Mouse (Mus musculus): ENCODE results near the gene Tmigd3. TPM values are rescaled to one million over a fixed set of nuclear protein-coding genes. Genes with fewer than 3 reads are reported as not detected.
"Not testable (repeated sequence)": the region's sequence is repeated elsewhere in the genome, so short reads cannot be mapped to it uniquely, and the experiment has no call there.

Tmigd3 gene
- total RNA-seq, 2 experiments from 2014 or later = 0.37 to 1.1 TPM

- TF ChIP-seq CTCF (conservative IDR thresholded peaks at IDR 0.05) = no peak
- peak; percentile 29 to 34 for DNase-seq (ENCODE audit: low spot score in 2 of 2)
- H3K4me3 ChIP-seq = no peak overlapping the region
- peak overlapping the region; percentile 32; the same call in 1 of the 2 replicates for H3K27ac ChIP-seq
Observed at GRCm38 (mm10) chr3:105913839-105914681, 43.4 kb downstream of the Tmigd3 start.

GRCm38 (mm10) chr3:105915281-105915680 is 44.6 kb downstream of the Tmigd3 start:
- Histone ChIP-seq H3K27ac (no peak overlapping the region), H3K4me3 (no peak overlapping the region)
- no peak for TF ChIP-seq CTCF (conservative IDR thresholded peaks at IDR 0.05)
- DNase-seq (ENCODE audit: low spot score in 2 of 2) = no peak

- not testable (repeated sequence) for H3K27ac ChIP-seq; H3K4me3 ChIP-seq; DNase-seq (ENCODE audit: low spot score in 2 of 2)
Observed at GRCm38 (mm10) chr3:105916455-105916854, 45.8 kb downstream of the Tmigd3 start.

- Histone ChIP-seq H3K27ac (no peak overlapping the region), H3K4me3 (no peak overlapping the region)
- TF ChIP-seq CTCF (conservative IDR thresholded peaks at IDR 0.05) = no peak
- DNase-seq (ENCODE audit: low spot score in 2 of 2) = no peak
Observed at GRCm38 (mm10) chr3:105917656-105918354, 47.1 kb downstream of the Tmigd3 start.

GRCm38 (mm10) chr3:105918355-105918745 is 47.6 kb downstream of the Tmigd3 start:
- Histone ChIP-seq H3K4me3 (no peak overlapping the region), H3K27ac (no peak overlapping the region)
- TF ChIP-seq CTCF (conservative IDR thresholded peaks at IDR 0.05) = no peak
- no peak for DNase-seq (ENCODE audit: low spot score in 2 of 2)

GRCm38 (mm10) chr3:105920743-105921142 is 50.0 kb downstream of the Tmigd3 start:
- H3K4me3 ChIP-seq; H3K27ac ChIP-seq; DNase-seq (ENCODE audit: low spot score in 2 of 2): not testable (repeated sequence)

- no peak for DNase-seq (ENCODE audit: low spot score in 2 of 2)
- TF ChIP-seq CTCF (conservative IDR thresholded peaks at IDR 0.05) = no peak
- H3K4me3 ChIP-seq = no peak overlapping the region
- no peak overlapping the region for H3K27ac ChIP-seq
Observed at GRCm38 (mm10) chr3:105921959-105922358, 51.3 kb downstream of the Tmigd3 start.

- H3K4me3 ChIP-seq = no peak overlapping the region
- H3K27ac ChIP-seq = no peak overlapping the region
- TF ChIP-seq CTCF (conservative IDR thresholded peaks at IDR 0.05) = no peak
- DNase-seq (ENCODE audit: low spot score in 2 of 2) = no peak
Observed at GRCm38 (mm10) chr3:105924616-105925015, 53.9 kb downstream of the Tmigd3 start.

- Histone ChIP-seq H3K27ac (no peak overlapping the region), H3K4me3 (no peak overlapping the region)
- TF ChIP-seq CTCF (conservative IDR thresholded peaks at IDR 0.05) = no peak
- no peak for DNase-seq (ENCODE audit: low spot score in 2 of 2)
Observed at GRCm38 (mm10) chr3:105927561-105928194, 57.0 kb downstream of the Tmigd3 start.

GRCm38 (mm10) chr3:105928195-105928569 is 57.5 kb downstream of the Tmigd3 start:
- no peak overlapping the region for H3K27ac ChIP-seq
- DNase-seq (ENCODE audit: low spot score in 2 of 2) = no peak
- TF ChIP-seq CTCF (conservative IDR thresholded peaks at IDR 0.05) = no peak
- no peak overlapping the region for H3K4me3 ChIP-seq

- Histone ChIP-seq H3K4me3 (no peak overlapping the region), H3K27ac (no peak overlapping the region)
- DNase-seq (ENCODE audit: low spot score in 2 of 2) = no peak
- no peak for TF ChIP-seq CTCF (conservative IDR thresholded peaks at IDR 0.05)
Observed at GRCm38 (mm10) chr3:105928781-105929180, 58.1 kb downstream of the Tmigd3 start.

GRCm38 (mm10) chr3:105929821-105930220 is 59.1 kb downstream of the Tmigd3 start:
- DNase-seq (ENCODE audit: low spot score in 2 of 2) = no peak
- no peak for TF ChIP-seq CTCF (conservative IDR thresholded peaks at IDR 0.05)
- H3K27ac ChIP-seq = no peak overlapping the region
- no peak overlapping the region for H3K4me3 ChIP-seq

- Histone ChIP-seq H3K4me3 (no peak overlapping the region), H3K27ac (no peak overlapping the region)
- DNase-seq (ENCODE audit: low spot score in 2 of 2) = no peak
- no peak for TF ChIP-seq CTCF (conservative IDR thresholded peaks at IDR 0.05)
Observed at GRCm38 (mm10) chr3:105931095-105931494, 60.4 kb downstream of the Tmigd3 start.

Data from layer of hippocampus, adult 2 months (tissue).